Mouse (Mus musculus) midbrain, embryonic 12.5 days (tissue): ENCODE measurements around the gene Arsj. TPM values are rescaled to one million over a fixed set of nuclear protein-coding genes. Genes with fewer than 3 reads are reported as not detected.
A peak's percentile ranks its signal among the peaks of the same experiment; 100 is the strongest.

Experiments
- ATAC-seq: fragments of 200-750 bp; cut with Nextera tagmentation; 2 replicates; pipeline ENCODE4 v1.8.0; 2017; ENCODE audit warnings: low read depth, moderate TSS enrichment, moderate library complexity; ENCODE audit not compliant: low FRiP score
- H3K27ac ChIP-seq: fragments of 300-500 bp; sonication (generic); replicated peaks from 2 replicates; pipeline ENCODE4 v1.5.1; 2016; ENCODE audit warnings: mild to moderate bottlenecking
- H3K27me3 ChIP-seq: fragments of 300-500 bp; sonication (generic); 2 replicates; pipeline ENCODE4 v1.6.1; 2016; ENCODE audit warnings: mild to moderate bottlenecking
- H3K36me3 ChIP-seq: fragments of 300-500 bp; sonication (generic); 2 replicates; pipeline ENCODE4 v1.6.1; 2016
- H3K4me1 ChIP-seq: fragments of 300-500 bp; sonication (generic); 2 replicates; pipeline ENCODE4 v1.6.1; 2016
- H3K4me2 ChIP-seq: fragments of 300-500 bp; sonication (generic); replicated peaks from 2 replicates; pipeline ENCODE4 v1.6.1; 2016; ENCODE audit warnings: mild to moderate bottlenecking, moderate library complexity
- H3K4me3 ChIP-seq: fragments of 300-500 bp; sonication (generic); 2 replicates; pipeline ENCODE4 v1.5.1; 2016; ENCODE audit warnings: mild to moderate bottlenecking
- H3K9ac ChIP-seq: fragments of 300-500 bp; sonication (generic); replicated peaks from 2 replicates; pipeline ENCODE4 v1.6.1; 2016; ENCODE audit warnings: mild to moderate bottlenecking, moderate library complexity
- H3K9me3 ChIP-seq: fragments of 300-500 bp; sonication (generic); 2 replicates; pipeline ENCODE4 v1.6.1; 2016; ENCODE audit warnings: mild to moderate bottlenecking
- WGBS: fragments of 180-500 bp; shearing (Covaris S2); methylation state at CpG from one replicate; pipeline ENCODE4 v1.1.7; 2016; 5-methylcytosine and 5-hydroxymethylcytosine counted together
- polyA plus RNA-seq: library from polyadenylated mRNA; unstranded; fragments of >200 nt; fragmentation: Nextera tagmentation; extraction: Ambion mirVana; gene quantifications from 2 replicates; pipeline ENCODE4 v1.2.1, GENCODE M21; 2016

Arsj gene
- 0.14 and 0.18 TPM in 2 replicates for polyA plus RNA-seq

DNA sequence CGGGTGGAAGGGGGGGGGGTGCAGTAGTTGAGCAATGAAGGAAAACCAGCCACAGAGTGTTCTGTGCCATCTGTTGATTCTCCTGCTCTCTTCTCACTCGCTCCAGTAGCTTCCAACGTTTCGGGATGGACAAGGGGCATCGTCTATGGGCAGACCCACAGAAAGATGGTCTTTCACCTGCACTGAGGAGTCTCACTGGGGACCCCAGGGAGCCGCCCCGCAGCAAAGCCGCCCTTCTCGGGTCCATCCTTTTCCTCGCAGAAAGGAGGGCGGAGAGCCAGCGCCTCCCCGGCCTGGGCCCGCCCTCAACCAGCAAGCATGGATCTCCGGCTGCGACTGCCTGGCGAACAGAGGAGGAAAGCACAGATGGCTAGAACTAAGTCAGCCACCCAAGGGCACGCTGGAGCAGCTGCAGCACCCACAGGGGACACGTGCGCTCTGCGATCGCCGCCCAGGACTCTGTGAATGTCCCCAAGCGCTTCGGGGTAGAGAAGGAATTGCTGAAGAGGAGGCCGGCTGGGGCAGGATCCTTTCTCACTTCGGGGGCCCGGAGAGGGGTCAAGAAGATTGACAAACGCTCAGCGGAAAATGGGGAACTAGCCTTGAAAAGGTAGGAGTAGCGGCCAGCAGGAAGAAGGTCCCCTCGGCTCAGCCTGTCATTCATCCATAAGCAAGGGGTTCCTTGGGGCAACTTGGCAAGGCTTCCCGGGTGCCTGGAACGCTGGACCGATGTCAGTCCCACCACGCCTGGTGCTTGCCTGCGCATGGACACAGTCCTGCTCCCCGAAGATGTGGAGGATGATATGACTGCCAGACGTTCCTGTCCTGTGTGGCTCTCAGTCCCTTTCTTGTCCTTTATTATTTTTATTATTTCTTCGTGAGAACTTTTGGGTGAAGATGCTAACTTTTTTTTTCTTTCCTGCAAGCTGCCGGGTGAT is at the start of gene Arsj:
TSS of gene Arsj (plus strand) at position 117 of the 938 bp plus-strand sequence.
- H3K27ac ChIP-seq, result no peak within 1 kb of the TSS
- peaks cover 8% of the 10 kb centered on the region for H3K4me1 ChIP-seq
- peak within 1 kb of the TSS; percentile 80 for H3K4me2 ChIP-seq
- H3K4me3 ChIP-seq, result peak within 1 kb of the TSS; percentile 43
- H3K36me3 ChIP-seq, result no peaks in the 10 kb centered on the region
- H3K27me3 ChIP-seq, result peaks cover 18% of the 10 kb centered on the region
- 18% methylated on average over 41 of the region's 41 CpGs for WGBS
- H3K9ac ChIP-seq, result peak within 1 kb of the TSS; percentile 48
- peak; percentile 82 for ATAC-seq
- H3K9me3 ChIP-seq, result no peaks in the 10 kb centered on the region

DNA sequence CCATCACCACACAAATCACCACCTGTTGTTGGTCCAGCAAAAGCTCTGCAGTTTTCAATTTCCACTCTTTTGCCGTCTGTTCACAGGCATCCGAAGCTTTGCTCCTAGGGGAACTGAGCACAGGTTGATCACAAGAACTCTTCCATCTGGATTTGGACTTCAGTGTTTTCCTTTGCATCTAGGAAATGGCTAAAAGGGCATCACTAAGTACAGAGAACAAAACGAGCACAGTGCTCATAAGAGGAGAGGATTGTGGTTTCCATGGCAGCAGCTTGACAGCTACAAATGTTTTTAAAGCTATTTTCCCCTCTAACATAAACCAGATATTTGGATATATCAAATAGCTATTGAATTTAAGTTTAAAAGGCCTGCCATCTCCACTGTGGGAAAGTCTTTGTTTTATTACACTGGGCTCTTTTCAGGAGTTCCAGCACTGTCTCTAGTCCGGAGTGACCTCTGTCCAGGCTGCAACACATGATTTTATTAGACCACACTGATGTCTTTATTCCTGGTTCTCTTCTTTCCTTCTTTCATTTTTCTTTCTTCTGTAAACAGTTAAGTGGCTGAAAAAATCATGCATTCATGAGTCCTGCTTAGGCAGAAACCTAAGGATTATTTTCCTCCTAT is 38.5 kb upstream of the Arsj start:
- Histone ChIP-seq H3K4me2 (no peak overlapping the region), H3K36me3 (no peaks in the 10 kb centered on the region), H3K4me1 (peaks cover 7% of the 10 kb centered on the region), H3K4me3 (no peak overlapping the region), H3K27me3 (no peaks in the 10 kb centered on the region), H3K9me3 (no peaks in the 10 kb centered on the region), H3K9ac (no peak overlapping the region), H3K27ac (no peak overlapping the region)
- 26% methylated on average over 4 of the region's 4 CpGs for WGBS
- ATAC-seq, result no peak

DNA sequence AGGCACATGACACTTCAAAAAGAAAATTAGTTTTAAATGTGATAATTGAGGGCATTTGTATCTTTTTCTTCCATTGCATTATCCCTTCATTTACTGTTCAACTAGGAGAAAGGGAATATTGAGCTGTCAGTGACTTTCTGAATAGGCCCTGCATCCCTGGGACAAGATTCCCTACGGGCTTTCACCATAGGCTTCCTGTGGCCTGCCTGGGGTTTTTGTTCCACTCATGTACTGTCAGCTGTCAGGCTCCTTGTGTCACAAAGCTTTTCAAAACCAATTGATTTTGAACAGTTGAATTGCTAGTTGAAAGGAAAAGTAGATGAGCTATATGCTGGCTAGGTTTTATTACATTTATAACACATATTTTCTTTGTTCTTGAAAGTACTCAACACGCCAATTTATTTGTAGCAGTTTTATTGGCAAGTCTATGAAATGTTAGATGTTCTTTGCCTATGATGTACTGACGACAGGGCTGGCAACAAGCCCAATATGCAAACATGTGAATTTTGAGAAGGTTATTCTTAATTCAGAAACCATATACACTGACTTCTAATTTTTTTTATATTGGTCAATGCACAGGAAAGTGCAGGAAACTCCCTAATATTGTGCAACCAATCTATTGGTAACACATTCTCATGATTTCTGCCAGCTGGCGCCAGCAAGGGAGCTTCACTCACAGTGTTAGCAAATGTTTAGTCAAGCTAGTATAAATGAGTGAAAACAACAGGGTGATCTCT is 37.4 kb upstream of the Arsj start:
- H3K9me3 ChIP-seq, result no peaks in the 10 kb centered on the region
- ATAC-seq, result peak; percentile 57; the same call in 1 of the 2 replicates
- WGBS, result 59% methylated on average over 4 of the region's 4 CpGs
- no peak overlapping the region for H3K4me3 ChIP-seq
- no peak overlapping the region for H3K27ac ChIP-seq
- H3K4me2 ChIP-seq, result no peak overlapping the region
- H3K27me3 ChIP-seq, result no peaks in the 10 kb centered on the region
- H3K4me1 ChIP-seq, result peaks cover 7% of the 10 kb centered on the region
- H3K9ac ChIP-seq, result no peak overlapping the region
- H3K36me3 ChIP-seq, result no peaks in the 10 kb centered on the region

- Histone ChIP-seq H3K9ac (no peak overlapping the region), H3K27me3 (no peaks in the 10 kb centered on the region), H3K4me1 (peaks cover 7% of the 10 kb centered on the region), H3K36me3 (no peaks in the 10 kb centered on the region), H3K4me3 (no peak overlapping the region), H3K4me2 (no peak overlapping the region), H3K27ac (no peak overlapping the region), H3K9me3 (no peaks in the 10 kb centered on the region)
- 88% methylated on average over 2 of the region's 2 CpGs for WGBS
- no peak for ATAC-seq
Observed at GRCm38 (mm10) chr3:126326628-126327325, 36.7 kb upstream of the Arsj start.

- H3K9me3 ChIP-seq, result no peaks in the 10 kb centered on the region
- no peaks in the 10 kb centered on the region for H3K27me3 ChIP-seq
- no peaks in the 10 kb centered on the region for H3K4me1 ChIP-seq
- no peak overlapping the region for H3K4me2 ChIP-seq
- H3K27ac ChIP-seq, result no peak overlapping the region
- H3K9ac ChIP-seq, result no peak overlapping the region
- no peak for ATAC-seq
- 75% methylated on average over 4 of the region's 4 CpGs for WGBS
- no peaks in the 10 kb centered on the region for H3K36me3 ChIP-seq
- H3K4me3 ChIP-seq, result no peak overlapping the region
Observed at GRCm38 (mm10) chr3:126335329-126335728, 28.2 kb upstream of the Arsj start.

GRCm38 (mm10) chr3:126344745-126345144 is 18.7 kb upstream of the Arsj start:
- H3K4me2 ChIP-seq, result no peak overlapping the region
- 94% methylated on average over 1 of the region's 1 CpGs for WGBS
- H3K27me3 ChIP-seq, result no peaks in the 10 kb centered on the region
- no peaks in the 10 kb centered on the region for H3K36me3 ChIP-seq
- no peak overlapping the region for H3K4me3 ChIP-seq
- no peak overlapping the region for H3K27ac ChIP-seq
- no peaks in the 10 kb centered on the region for H3K4me1 ChIP-seq
- H3K9ac ChIP-seq, result no peak overlapping the region
- H3K9me3 ChIP-seq, result no peaks in the 10 kb centered on the region
- no peak for ATAC-seq

- H3K9ac ChIP-seq, result no peak overlapping the region
- WGBS, result 57% methylated on average over 1 of the region's 1 CpGs
Observed at GRCm38 (mm10) chr3:126359760-126360159, 3.7 kb upstream of the Arsj start.

GRCm38 (mm10) chr3:126362392-126362791 is 1.1 kb upstream of the Arsj start:
- 88% methylated on average over 2 of the region's 2 CpGs for WGBS
- H3K4me3 ChIP-seq, result no peak overlapping the region
- H3K27me3 ChIP-seq, result peaks cover 18% of the 10 kb centered on the region
- no peaks in the 10 kb centered on the region for H3K9me3 ChIP-seq
- no peak overlapping the region for H3K4me2 ChIP-seq
- H3K36me3 ChIP-seq, result no peaks in the 10 kb centered on the region
- H3K4me1 ChIP-seq, result peaks cover 8% of the 10 kb centered on the region
- no peak overlapping the region for H3K9ac ChIP-seq
- ATAC-seq, result no peak
- H3K27ac ChIP-seq, result no peak overlapping the region

More at GRCm38 (mm10) chr3:126359760-126360159, 3.7 kb upstream of the Arsj start:
- no peak overlapping the region for H3K4me3 ChIP-seq
- no peaks in the 10 kb centered on the region for H3K36me3 ChIP-seq
- no peaks in the 10 kb centered on the region for H3K9me3 ChIP-seq
- no peak for ATAC-seq
- H3K27ac ChIP-seq, result no peak overlapping the region
- H3K27me3 ChIP-seq, result peaks cover 16% of the 10 kb centered on the region
- peaks cover 8% of the 10 kb centered on the region for H3K4me1 ChIP-seq
- no peak overlapping the region for H3K4me2 ChIP-seq

- ATAC-seq, result no peak
- no peaks in the 10 kb centered on the region for H3K36me3 ChIP-seq
- H3K9ac ChIP-seq, result no peak overlapping the region
- WGBS, result 87% methylated on average over 11 of the region's 11 CpGs
- peaks cover 8% of the 10 kb centered on the region for H3K4me1 ChIP-seq
- peak overlapping the region; percentile 43; the same call in 1 of the 2 replicates for H3K4me3 ChIP-seq
- no peak overlapping the region for H3K27ac ChIP-seq
- H3K4me2 ChIP-seq, result peak overlapping the region; percentile 80; the same call in 1 of the 2 replicates
- no peaks in the 10 kb centered on the region for H3K9me3 ChIP-seq
- H3K27me3 ChIP-seq, result peaks cover 18% of the 10 kb centered on the region
Observed at GRCm38 (mm10) chr3:126362931-126363525, 456 bp upstream of the Arsj start.

DNA sequence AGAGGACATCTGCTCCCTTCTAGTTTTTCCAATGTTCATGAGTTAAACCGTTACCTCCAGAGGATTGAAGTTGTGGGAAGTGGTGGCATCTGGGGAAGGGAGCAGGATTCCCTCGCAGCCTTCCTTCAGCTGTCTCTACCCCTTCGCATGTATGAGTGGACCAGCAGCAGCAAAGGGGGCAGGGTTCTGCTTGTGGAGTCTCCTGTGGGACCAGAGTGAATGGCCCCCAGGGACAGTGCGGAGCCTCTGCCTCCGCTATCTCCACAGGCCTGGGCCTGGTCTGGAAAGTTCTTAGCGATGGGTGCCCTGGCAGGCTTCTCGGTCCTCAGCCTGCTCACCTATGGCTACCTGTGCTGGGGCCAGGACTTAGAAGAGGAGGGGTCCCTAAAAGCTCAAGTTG is 1.1 kb downstream of the Arsj start:
- H3K9me3 ChIP-seq, result no peaks in the 10 kb centered on the region
- ATAC-seq, result no peak
- no peak overlapping the region for H3K9ac ChIP-seq
- H3K27me3 ChIP-seq, result peaks cover 18% of the 10 kb centered on the region
- WGBS, result 87% methylated on average over 7 of the region's 7 CpGs
- no peak overlapping the region for H3K4me2 ChIP-seq
- H3K4me3 ChIP-seq, result no peak overlapping the region
- H3K4me1 ChIP-seq, result peaks cover 8% of the 10 kb centered on the region
- H3K36me3 ChIP-seq, result no peaks in the 10 kb centered on the region
- H3K27ac ChIP-seq, result no peak overlapping the region

DNA sequence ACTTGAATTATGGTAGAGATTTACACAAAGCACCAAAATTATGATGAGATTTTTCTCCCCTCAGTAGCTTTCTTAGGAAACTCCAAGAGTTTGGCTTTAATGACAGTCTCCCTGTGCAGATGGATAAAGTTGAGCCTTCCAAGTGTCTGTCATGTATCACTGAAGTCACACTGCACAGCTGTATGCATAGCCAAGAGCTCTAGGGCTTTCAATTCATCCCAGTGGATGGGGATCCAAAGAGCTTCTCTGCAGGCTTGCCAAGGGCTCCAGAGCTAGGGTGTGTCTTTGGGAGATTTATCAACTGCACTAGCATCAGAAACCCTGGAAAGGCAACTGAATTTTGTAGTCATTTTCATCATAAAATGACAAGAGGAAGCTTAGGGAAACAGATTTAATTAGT is 7.1 kb downstream of the Arsj start:
- no peaks in the 10 kb centered on the region for H3K27me3 ChIP-seq
- no peak overlapping the region for H3K27ac ChIP-seq
- H3K9me3 ChIP-seq, result no peaks in the 10 kb centered on the region
- no peak overlapping the region for H3K9ac ChIP-seq
- ATAC-seq, result no peak
- no peaks in the 10 kb centered on the region for H3K36me3 ChIP-seq
- H3K4me3 ChIP-seq, result no peak overlapping the region
- H3K4me2 ChIP-seq, result no peak overlapping the region
- no peaks in the 10 kb centered on the region for H3K4me1 ChIP-seq
